In the genomic region with DNA sequence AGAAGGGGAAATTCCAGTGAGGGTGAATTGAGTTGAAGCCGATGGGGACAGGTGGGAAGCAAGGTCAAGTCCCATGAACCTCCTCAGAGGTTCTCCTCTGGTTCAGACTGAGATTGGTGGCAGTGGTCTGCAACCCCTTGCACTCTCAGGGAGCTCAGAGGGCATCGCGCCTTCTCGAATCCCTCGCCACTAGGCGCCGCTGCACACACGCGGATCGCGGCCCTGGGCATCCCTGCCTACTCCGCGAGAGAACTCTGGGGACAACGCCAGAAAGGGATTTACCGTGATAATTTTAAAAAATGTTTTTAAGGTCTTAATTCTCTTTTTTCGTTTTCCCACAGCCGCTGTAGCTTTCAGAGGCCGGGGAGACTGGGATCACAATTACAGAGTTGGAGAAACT, we compare ENCODE assay signal across 8 mouse cellular contexts. TPM values are rescaled to one million over a fixed set of nuclear protein-coding genes. Genes with fewer than 3 reads are reported as not detected.
DNase-seq lines count a peak whose midpoint lies in the region; ATAC-seq and TF ChIP-seq lines count a peak whose summit lies in the region.
"Had no signal": no experiment of that assay in that cellular context is flagged by ENCODE, and none has a peak within 500 bp of the region (broad histone marks: within the 10 kb centered on the region; RNA-seq: fewer than 3 reads in every experiment).

No protein-coding gene starts in this region.

- H3K36me3 ChIP-seq in forebrain, embryonic 10.5 days (replicated peaks): no peaks in the 10 kb centered on the region
- H3K36me3 ChIP-seq in hindbrain, embryonic 11.5 days (ENCODE audit: control insufficient read depth, insufficient read depth, low read length): no peaks in the 10 kb centered on the region
- no peaks in the 10 kb centered on the region for H3K36me3 ChIP-seq in midbrain, embryonic 11.5 days (ENCODE audit: control insufficient read depth, insufficient read depth, low read length)

- WGBS in forebrain, embryonic 10.5 days: under 1% methylated on average over 18 of the region's 18 CpGs
- WGBS in hindbrain, embryonic 11.5 days: 0% methylated on average over 18 of the region's 18 CpGs
- WGBS in midbrain, embryonic 11.5 days: under 1% methylated on average over 18 of the region's 18 CpGs

- H3K4me3 ChIP-seq in forebrain, embryonic 10.5 days: peak overlapping the region; percentile 91
- H3K4me3 ChIP-seq in hindbrain, embryonic 11.5 days (ENCODE audit: low read depth, low read length): no peak overlapping the region
- H3K4me3 ChIP-seq in left cerebral cortex, adult 2 months: no peak overlapping the region
- no peak overlapping the region for H3K4me3 ChIP-seq in midbrain, embryonic 11.5 days (ENCODE audit: low read depth, low read length)

- peak; percentile 92 for TF ChIP-seq CTCF in left cerebral cortex, adult 2 months (IDR thresholded peaks at IDR 0.05)

- H3K9ac ChIP-seq in hindbrain, embryonic 11.5 days (ENCODE audit: low read depth, low read length): no peak overlapping the region
- H3K9ac ChIP-seq in midbrain, embryonic 11.5 days (ENCODE audit: low read length): no peak overlapping the region

- peak; percentile 69; the same call in 1 of the 2 replicates for ATAC-seq in hindbrain, embryonic 11.5 days (ENCODE audit: low FRiP score)
- ATAC-seq in midbrain, embryonic 11.5 days (ENCODE audit: low FRiP score): peak; percentile 70

- no peak overlapping the region for H3K4me2 ChIP-seq in hindbrain, embryonic 11.5 days (replicated peaks; ENCODE audit: low read depth, low read length)
- H3K4me2 ChIP-seq in midbrain, embryonic 11.5 days: no peak overlapping the region

- peak; percentile 74 for DNase-seq in MN1 (ENCODE audit: low spot score)
- DNase-seq in adrenal gland, postnatal 4 days (ENCODE audit: low spot score in 2 of 2): peak; percentile 44 to 46
- peak; percentile 82 for DNase-seq in forebrain, embryonic 10.5 days (ENCODE audit: extremely low spot score, low spot score)
- DNase-seq in hindbrain, embryonic 11.5 days (ENCODE audit: low spot score): peak; percentile 90
- DNase-seq in left cerebral cortex, adult 2 months (ENCODE audit: extremely low spot score in 1 of 2, low spot score in 2 of 2): peak; percentile 76 to 85
- peak; percentile 99 for DNase-seq in midbrain, embryonic 11.5 days (ENCODE audit: low spot score, missing footprints)
- peak; percentile 46 to 78 for DNase-seq in spleen, postnatal 4 days (ENCODE audit: low spot score in 2 of 2)

- H3K4me1 ChIP-seq in forebrain, embryonic 10.5 days: peaks cover 95% of the 10 kb centered on the region
- H3K4me1 ChIP-seq in hindbrain, embryonic 11.5 days (replicated peaks; ENCODE audit: control insufficient read depth, insufficient read depth, low read length): 0 out of 2 replicates have a peak, but pooled peaks cover 2% of the 10 kb centered on the region
- peaks cover 4% of the 10 kb centered on the region; the same call in 1 of the 2 replicates for H3K4me1 ChIP-seq in midbrain, embryonic 11.5 days (ENCODE audit: control insufficient read depth, insufficient read depth, low read length)

- peak overlapping the region; percentile 100 for H3K27ac ChIP-seq in forebrain, embryonic 10.5 days
- no peak overlapping the region for H3K27ac ChIP-seq in hindbrain, embryonic 11.5 days (ENCODE audit: low read depth, low read length)
- no peak overlapping the region for H3K27ac ChIP-seq in left cerebral cortex, adult 2 months
- no peak overlapping the region for H3K27ac ChIP-seq in midbrain, embryonic 11.5 days (ENCODE audit: low read depth, low read length)

- intact Hi-C loops in left cerebral cortex, adult 2 months (cut with DNase I): loop anchor here (1.0 to 5.0 kb wide), 3 partner anchors 288 to 857 kb away; no protein-coding TSS in a partner anchor

- peaks cover 100% of the 10 kb centered on the region for H3K27me3 ChIP-seq in forebrain, embryonic 10.5 days (ENCODE audit: poor library complexity, severe bottlenecking)
- peaks cover 90% of the 10 kb centered on the region for H3K27me3 ChIP-seq in hindbrain, embryonic 11.5 days (ENCODE audit: control insufficient read depth, insufficient read depth, low read length)
- peaks cover 93% of the 10 kb centered on the region for H3K27me3 ChIP-seq in midbrain, embryonic 11.5 days (ENCODE audit: control insufficient read depth, insufficient read depth, low read length)

- H3K9me3 ChIP-seq in forebrain, embryonic 10.5 days: no peaks in the 10 kb centered on the region
- H3K9me3 ChIP-seq in hindbrain, embryonic 11.5 days (ENCODE audit: control insufficient read depth, low read length): no peaks in the 10 kb centered on the region
- H3K9me3 ChIP-seq in midbrain, embryonic 11.5 days (ENCODE audit: control insufficient read depth, low read length): no peaks in the 10 kb centered on the region

RNA-seq across cellular contexts. Expression of gene Emx2, which starts 4.0 kb away (rescaled TPM):
- 10 to 100 TPM in 1 of 2 experiments, under 1 TPM in 1; 0.96 to 14.3 TPM for total RNA-seq in adrenal gland, postnatal 4 days (2021)
- polyA plus RNA-seq in forebrain, embryonic 10.5 days (2016; fragmentation: Nextera tagmentation; extraction: Ambion mirVana): 44.1 and 48.1 TPM in 2 replicates
- polyA plus RNA-seq in hindbrain, embryonic 11.5 days (2014; fragmentation: Nextera tagmentation; extraction: Ambion mirVana): 1.0 and 1.4 TPM in 2 replicates
- 10 to 100 TPM; 14.5 to 15.6 TPM for total RNA-seq in left cerebral cortex, adult 2 months (2021)
- 12.1 and 12.2 TPM in 2 replicates for polyA plus RNA-seq in midbrain, embryonic 11.5 days (2014; fragmentation: Nextera tagmentation; extraction: Ambion mirVana)
- polyA plus RNA-seq: heart, embryonic 14.5 days had no signal

Comparison
In these comparisons a context has a peak if more than half of its experiments do, and no peak if none do; other contexts are left out.
1. DNase-seq: peak in every context shown above with its lines; median percentile 99 in midbrain, embryonic 11.5 days; 90 in hindbrain, embryonic 11.5 days; 82 in forebrain, embryonic 10.5 days; 80 in left cerebral cortex, adult 2 months; 74 in MN1; 62 in spleen, postnatal 4 days; 45 in adrenal gland, postnatal 4 days.